Mouse (Mus musculus) CH12.LX (cell line): ENCODE data around the gene Ap2b1. TPM values are rescaled to one million over a fixed set of nuclear protein-coding genes. Genes with fewer than 3 reads are reported as not detected.

ENCODE experiments used
- DNase-seq: peaks from one replicate; pipeline ENCODE4 v3.0.0-alpha.2; 2013; ENCODE audit errors: extremely low read depth
- H3K27ac ChIP-seq: 2 replicates; pipeline ENCODE4 v1.5.1; 2012; ENCODE audit warnings: low read depth, mild to moderate bottlenecking, control low read depth, moderate library complexity; ENCODE audit not compliant: insufficient read depth
- H3K27me3 ChIP-seq: replicated peaks from 2 replicates; pipeline ENCODE3; 2012; ENCODE audit warnings: inconsistent platforms
- H3K36me3 ChIP-seq, 2 experiments: replicated peaks in 1 of 2; 2 replicates each; pipeline versions ENCODE3 to v1.6.1; 2012; ENCODE audit warnings: inconsistent platforms in 1 of 2, low read length in 1 of 2, mild to moderate bottlenecking in 1 of 2, mixed read lengths in 1 of 2, moderate library complexity in 1 of 2; ENCODE audit not compliant: control insufficient read depth in 1 of 2, insufficient read depth in 1 of 2
- H3K4me1 ChIP-seq, 2 experiments: 2 replicates each; pipeline ENCODE4 v1.6.1; 2012; ENCODE audit warnings: inconsistent platforms in 1 of 2, moderate library complexity in 1 of 2; ENCODE audit not compliant: insufficient read depth in 2 of 2, control insufficient read depth in 1 of 2
- H3K4me2 ChIP-seq: 2 replicates; pipeline ENCODE4 v1.6.1; 2012; ENCODE audit warnings: low read depth, mild to moderate bottlenecking, control low read depth; ENCODE audit not compliant: poor library complexity, insufficient read depth, severe bottlenecking
- H3K4me3 ChIP-seq, 3 experiments: fragments of 150-350 bp in 1 of 3; sonication (generic) in 1 of 3; replicated peaks in 1 of 3; 2 replicates each; pipeline versions ENCODE3 to v1.5.1; 2011 to 2012; ENCODE audit warnings: low read depth in 2 of 3, low read length in 2 of 3, mild to moderate bottlenecking in 2 of 3, moderate library complexity in 2 of 3, control low read depth in 1 of 3, improper control_type of control experiment in 1 of 3, inconsistent platforms in 1 of 3, mixed read lengths in 1 of 3; ENCODE audit not compliant: poor library complexity in 1 of 3
- H3K79me2 ChIP-seq: replicated peaks from 2 replicates; pipeline ENCODE4 v1.6.1; 2012; ENCODE audit warnings: mild to moderate bottlenecking, moderate library complexity; ENCODE audit not compliant: control insufficient read depth, poor library complexity, insufficient read depth, severe bottlenecking; ENCODE audit errors: extremely low read depth
- H3K9ac ChIP-seq: 2 replicates; pipeline ENCODE4 v1.6.1; 2012; ENCODE audit warnings: low read depth, mild to moderate bottlenecking, control low read depth, moderate library complexity; ENCODE audit not compliant: insufficient read depth
- H3K9me3 ChIP-seq: replicated peaks from 2 replicates; pipeline ENCODE3; 2012; ENCODE audit warnings: low read length, inconsistent platforms, mixed read lengths
- BHLHE40 ChIP-seq: IDR thresholded peaks from 2 replicates; pipeline ENCODE4 v1.6.1; 2011; ENCODE audit warnings: mild to moderate bottlenecking, low read depth, low read length, improper control_type of control experiment
- CHD1 ChIP-seq: IDR thresholded peaks from 2 replicates; pipeline ENCODE4 v1.6.1; 2012; ENCODE audit warnings: low read depth, low read length, improper control_type of control experiment, inconsistent platforms
- CHD2 ChIP-seq: IDR thresholded peaks from 2 replicates; pipeline ENCODE4 v1.6.1; 2011; ENCODE audit warnings: low read length, improper control_type of control experiment
- CTCF ChIP-seq, 2 experiments: IDR thresholded peaks in 1 of 2; conservative IDR thresholded peaks in 1 of 2; 2 replicates each; pipeline ENCODE4 v1.5.1; 2011 to 2012; ENCODE audit warnings: low read depth in 2 of 2, low read length in 2 of 2, improper control_type of control experiment in 1 of 2, inconsistent platforms in 1 of 2, mild to moderate bottlenecking in 1 of 2, moderate library complexity in 1 of 2
- E2F4 ChIP-seq: IDR thresholded peaks from 2 replicates; pipeline ENCODE4 v1.6.1; 2011; ENCODE audit warnings: low read depth, low read length, improper control_type of control experiment; ENCODE audit not compliant: insufficient replicate concordance
- ELF1 ChIP-seq: IDR thresholded peaks from 2 replicates; pipeline ENCODE4 v1.6.1; 2014; ENCODE audit warnings: low read depth, mild to moderate bottlenecking, inconsistent platforms, low read length, improper control_type of control experiment
- EP300 ChIP-seq: IDR thresholded peaks from 2 replicates; pipeline ENCODE4 v1.6.1; 2011; ENCODE audit warnings: low read length, improper control_type of control experiment
- ETS1 ChIP-seq: conservative IDR thresholded peaks from 2 replicates; pipeline ENCODE4 v1.6.1; 2012; ENCODE audit warnings: low read depth, mild to moderate bottlenecking, inconsistent platforms, low read length, improper control_type of control experiment, moderate library complexity
- HCFC1 ChIP-seq: IDR thresholded peaks from 2 replicates; pipeline ENCODE4 v1.6.1; 2012; ENCODE audit warnings: low read depth, mild to moderate bottlenecking, inconsistent platforms, low read length, improper control_type of control experiment
- IRF4 ChIP-seq: IDR thresholded peaks from 2 replicates; pipeline ENCODE4 v1.6.1; 2014; ENCODE audit warnings: low read depth, mild to moderate bottlenecking, inconsistent platforms, low read length, improper control_type of control experiment
- JUN ChIP-seq: IDR thresholded peaks from 2 replicates; pipeline ENCODE4 v1.6.1; 2011; ENCODE audit warnings: low read depth, mild to moderate bottlenecking, low read length, improper control_type of control experiment, moderate library complexity; ENCODE audit not compliant: insufficient read depth
- KAT2A ChIP-seq: IDR thresholded peaks from 2 replicates; pipeline ENCODE4 v1.6.1; 2012; ENCODE audit warnings: low read length, improper control_type of control experiment, inconsistent platforms; ENCODE audit not compliant: insufficient replicate concordance
- MAFK ChIP-seq: IDR thresholded peaks from 2 replicates; pipeline ENCODE4 v1.6.1; 2011; ENCODE audit warnings: low read length, improper control_type of control experiment; ENCODE audit not compliant: insufficient replicate concordance
- MAX ChIP-seq: IDR thresholded peaks from 2 replicates; pipeline ENCODE4 v1.6.1; 2011; ENCODE audit warnings: low read length, improper control_type of control experiment
- MAZ ChIP-seq: IDR thresholded peaks from 2 replicates; pipeline ENCODE4 v1.6.1; 2012; ENCODE audit warnings: low read depth, mild to moderate bottlenecking, inconsistent platforms, low read length, improper control_type of control experiment, moderate library complexity
- NELFE ChIP-seq: IDR thresholded peaks from 2 replicates; pipeline ENCODE4 v1.6.1; 2011; ENCODE audit warnings: low read depth, low read length, improper control_type of control experiment
- NRF1 ChIP-seq: IDR thresholded peaks from 2 replicates; pipeline ENCODE4 v1.6.1; 2014; ENCODE audit warnings: low read depth, mild to moderate bottlenecking, inconsistent platforms, low read length, improper control_type of control experiment, moderate library complexity
- PAX5 ChIP-seq: IDR thresholded peaks from 2 replicates; pipeline ENCODE4 v1.6.1; 2012; ENCODE audit warnings: low read length, inconsistent platforms, mixed read lengths
- RAD21 ChIP-seq: IDR thresholded peaks from 2 replicates; pipeline ENCODE4 v1.6.1; 2011; ENCODE audit warnings: low read depth, mild to moderate bottlenecking, low read length, improper control_type of control experiment, moderate library complexity
- RCOR1 ChIP-seq: conservative IDR thresholded peaks from 2 replicates; pipeline ENCODE4 v1.6.1; 2012; ENCODE audit warnings: low read depth, mild to moderate bottlenecking, inconsistent platforms, low read length, improper control_type of control experiment
- SIN3A ChIP-seq: IDR thresholded peaks from 2 replicates; pipeline ENCODE4 v1.6.1; 2012; ENCODE audit warnings: low read length, improper control_type of control experiment, inconsistent platforms
- SMC3 ChIP-seq: IDR thresholded peaks from 2 replicates; pipeline ENCODE4 v1.6.1; 2011; ENCODE audit warnings: low read depth, low read length, improper control_type of control experiment
- TBP ChIP-seq: conservative IDR thresholded peaks from 2 replicates; pipeline ENCODE4 v1.6.1; 2011; ENCODE audit warnings: low read depth, low read length, improper control_type of control experiment
- UBTF ChIP-seq: IDR thresholded peaks from 2 replicates; pipeline ENCODE4 v1.6.1; 2012; ENCODE audit warnings: low read depth, mild to moderate bottlenecking, inconsistent platforms, low read length, improper control_type of control experiment, moderate library complexity
- USF2 ChIP-seq: conservative IDR thresholded peaks from 2 replicates; pipeline ENCODE4 v1.6.1; 2011; ENCODE audit warnings: low read depth, low read length, improper control_type of control experiment
- ZNF384 ChIP-seq: IDR thresholded peaks from 2 replicates; pipeline ENCODE4 v1.6.1; 2012; ENCODE audit warnings: low read depth, low read length, improper control_type of control experiment, inconsistent platforms
- dilution Hi-C: fragments of 300-500 bp; cut with MboI; formaldehyde crosslinking; loops from 2 replicates; pipeline ENCODE4 v1.14.3; 2020; ENCODE audit warnings: low sequenced_read_pairs; ENCODE audit not compliant: extremely low pct_unique_long_range_greater_than_20kb, extremely low pct_ligation_motif_present
- in situ Hi-C: fragments of 300-500 bp; cut with MboI; formaldehyde crosslinking; loops from 3 replicates; pipeline ENCODE4 v1.14.3; 2019; ENCODE audit warnings: low sequenced_read_pairs, low pct_ligation_motif_present, low pct_unique_long_range_greater_than_20kb, mixed read lengths
- polyA plus RNA-seq: library from polyadenylated mRNA; unstranded; fragments of >175 nt; gene quantifications from 2 replicates; pipeline ENCODE4 v1.2.1, GENCODE M21; 2012; ENCODE audit warnings: low read depth; ENCODE audit not compliant: insufficient read length
- total RNA-seq, 2 experiments: library from RNA; depleted of rRNA; stranded (reverse); fragments of 300-350 nt in 1 of 2; fragments of >200 nt in 1 of 2; gene quantifications; 2 replicates each; pipeline ENCODE4 v1.2.3; 2012 to 2014

The Ap2b1 gene
- total and polyA plus RNA-seq, 3 experiments = 58.3 to 78.8 (median 59.1) TPM

DNA sequence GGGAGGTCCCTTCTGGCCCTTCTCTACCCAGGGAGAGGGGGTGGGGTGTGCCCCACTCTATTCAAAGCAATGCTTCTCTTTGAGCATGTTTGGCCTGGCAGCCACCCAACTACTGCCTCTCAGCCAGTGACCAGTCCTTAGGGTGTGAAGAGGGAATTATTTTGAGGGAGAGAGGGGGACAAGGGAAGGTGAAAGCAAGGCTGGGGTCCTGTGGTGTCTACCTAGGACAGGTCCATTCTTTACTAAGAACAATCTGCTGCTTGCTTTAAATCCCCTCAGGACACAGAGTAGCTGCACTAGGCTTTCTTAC lies 150.1 kb downstream of the Ap2b1 start:
- TF ChIP-seq E2F4 (no peak), IRF4 (no peak), HCFC1 (no peak), JUN (no peak), RCOR1 (no peak), ETS1 (no peak), USF2 (no peak), NRF1 (no peak), ZNF384 (no peak), KAT2A (no peak), ELF1 (no peak), MAZ (no peak), MAX (no peak), SIN3A (no peak), PAX5 (no peak), UBTF (no peak), BHLHE40 (no peak)
- H3K4me3 ChIP-seq = no peak overlapping the region
- no peak overlapping the region for H3K27ac ChIP-seq
- DNase-seq = no peak
- dilution Hi-C loops (no loop called here), in situ Hi-C loops (loop anchor here (10.0 kb wide), 2 partner anchors 186 to 286 kb away; no protein-coding TSS in a partner anchor)
- peaks cover 8% of the 10 kb centered on the region for H3K9me3 ChIP-seq
- no peak overlapping the region for H3K4me2 ChIP-seq
- peaks cover 68% of the 10 kb centered on the region for H3K27me3 ChIP-seq
- no peak overlapping the region for H3K9ac ChIP-seq
- no peaks in the 10 kb centered on the region; a peak in 3 of 4 replicates for H3K4me1 ChIP-seq
- H3K36me3 ChIP-seq = no peaks in the 10 kb centered on the region
- H3K79me2 ChIP-seq = no peaks in the 10 kb centered on the region

DNA sequence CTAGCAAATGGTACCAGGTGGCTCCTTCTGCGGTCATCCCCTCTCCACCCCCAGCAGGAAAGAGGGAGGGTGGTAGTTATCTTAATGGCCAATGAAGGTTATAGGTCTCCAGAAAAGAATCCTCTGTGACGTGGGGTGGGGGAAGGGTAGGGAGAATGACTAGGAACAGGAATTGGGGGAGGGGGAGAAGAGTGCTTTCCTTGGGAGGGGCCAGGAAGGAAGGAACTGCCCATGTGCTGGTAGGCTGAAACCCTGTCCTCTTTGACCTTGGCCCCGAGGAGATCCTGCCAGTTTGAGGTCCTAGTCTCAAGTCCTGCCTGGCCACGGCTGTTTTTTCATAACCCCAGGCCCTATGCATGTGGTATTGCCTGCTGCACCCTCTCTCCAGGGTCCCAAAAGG lies 150.5 kb downstream of the Ap2b1 start:
- Histone ChIP-seq H3K36me3 (no peaks in the 10 kb centered on the region), H3K4me2 (no peak overlapping the region), H3K9ac (no peak overlapping the region), H3K27me3 (peaks cover 71% of the 10 kb centered on the region), H3K9me3 (peaks cover 8% of the 10 kb centered on the region), H3K4me3 (no peak overlapping the region), H3K4me1 (no peaks in the 10 kb centered on the region; a peak in 3 of 4 replicates), H3K27ac (no peak overlapping the region), H3K79me2 (no peaks in the 10 kb centered on the region)
- DNase-seq = no peak
- TF ChIP-seq NELFE (no peak), MAFK (no peak), RAD21 (no peak), E2F4 (no peak), ZNF384 (no peak), KAT2A (no peak), USF2 (no peak), CHD1 (no peak), CHD2 (no peak), SMC3 (no peak), TBP (no peak), NRF1 (no peak), RCOR1 (no peak), EP300 (no peak), ETS1 (no peak), UBTF (no peak), CTCF (conservative IDR thresholded peaks at IDR 0.05 in 1 of 2, IDR thresholded peaks at IDR 0.05 in 1 of 2; ENCODE audit: low read depth in 2 of 2, low read length in 2 of 2) (no peak), JUN (no peak), ELF1 (no peak), MAX (no peak)
- dilution Hi-C loops = no loop called here
- in situ Hi-C loops = loop anchor here (10.0 kb wide), 2 partner anchors 186 to 286 kb away; no protein-coding TSS in a partner anchor
